Mouse (Mus musculus): ENCODE results near the gene Hrh2. TPM values are rescaled to one million over a fixed set of nuclear protein-coding genes. Genes with fewer than 3 reads are reported as not detected.

Gene Hrh2
- 13.3 TPM for polyA plus RNA-seq (2017; shearing (Covaris generic))

GRCm38 (mm10) chr13:54192021-54192481 lies at the start of gene Hrh2:
Gene Hrh2 (plus strand): TSS chr13:54192129.

Other genes with a start within 250 kb of the Hrh2 start
- gene Drd1, start 136.4 kb upstream of the Hrh2 start, polyA plus RNA-seq (2017; shearing (Covaris generic)), result 0.07 TPM
- gene Sfxn1, start 120.3 kb upstream of the Hrh2 start, polyA plus RNA-seq (2017; shearing (Covaris generic)), result 62.2 TPM
- gene Cplx2, start 179.2 kb downstream of the Hrh2 start, polyA plus RNA-seq (2017; shearing (Covaris generic)), result not detected